1 mouse cellular context compared by ENCODE assay signal in genomic region chr3:152356751-152357150, GRCm38 (mm10).
A peak's percentile ranks its signal among the peaks of the same experiment; 100 is the strongest.
TF ChIP-seq lines count a peak whose summit lies in the region.

No protein-coding gene starts in this region.

TF ChIP-seq in CH12.LX, 34 proteins besides CTCF, POLR2A, EP300 and RAD21 (continued from another document):
- TF ChIP-seq POLR2AphosphoS2 (IDR thresholded peaks at IDR 0.05; ENCODE audit: low read depth, low read length) (no peak), CHD1 (IDR thresholded peaks at IDR 0.05; ENCODE audit: low read depth, low read length) (no peak), SMC3 (IDR thresholded peaks at IDR 0.05; ENCODE audit: low read depth, low read length) (no peak), CHD2 (IDR thresholded peaks at IDR 0.05; ENCODE audit: low read length) (peak; percentile 74; the same call in 1 of the 2 replicates), TCF12 (IDR thresholded peaks at IDR 0.05; ENCODE audit: low read depth, low read length) (peak; percentile 63; the same call in 1 of the 2 replicates), UBTF (IDR thresholded peaks at IDR 0.05; ENCODE audit: low read depth, low read length) (no peak), SIN3A (IDR thresholded peaks at IDR 0.05; ENCODE audit: low read length) (peak; percentile 83), TBP (conservative IDR thresholded peaks at IDR 0.05; ENCODE audit: low read depth, low read length) (no peak), JUN (IDR thresholded peaks at IDR 0.05; ENCODE audit: insufficient read depth, low read depth, low read length) (no peak), USF2 (conservative IDR thresholded peaks at IDR 0.05; ENCODE audit: low read depth, low read length) (peak; percentile 32; the same call in 1 of the 2 replicates), IRF4 (IDR thresholded peaks at IDR 0.05; ENCODE audit: low read depth, low read length) (peak; percentile 55), ZNF384 (IDR thresholded peaks at IDR 0.05; ENCODE audit: low read depth, low read length) (no peak), MAFK (IDR thresholded peaks at IDR 0.05; ENCODE audit: insufficient replicate concordance, low read length) (0 out of 2 replicates have a peak, but pooled peaks have one; percentile 16), JUND (conservative IDR thresholded peaks at IDR 0.05; ENCODE audit: low read depth, low read length) (peak; percentile 23), ZMIZ1 (IDR thresholded peaks at IDR 0.05; ENCODE audit: low read depth, low read length) (peak; percentile 79)
